Mouse (Mus musculus) natural killer cell, adult 2 months (primary cell): Measurements from ENCODE around the gene Cd8b1.

ENCODE experiments used
- DNase-seq, 2 experiments: peaks; one replicate each; pipeline ENCODE4 v3.0.0; 2022; ENCODE audit warnings: low spot score in 2 of 2

Gene Cd8b1

DNA sequence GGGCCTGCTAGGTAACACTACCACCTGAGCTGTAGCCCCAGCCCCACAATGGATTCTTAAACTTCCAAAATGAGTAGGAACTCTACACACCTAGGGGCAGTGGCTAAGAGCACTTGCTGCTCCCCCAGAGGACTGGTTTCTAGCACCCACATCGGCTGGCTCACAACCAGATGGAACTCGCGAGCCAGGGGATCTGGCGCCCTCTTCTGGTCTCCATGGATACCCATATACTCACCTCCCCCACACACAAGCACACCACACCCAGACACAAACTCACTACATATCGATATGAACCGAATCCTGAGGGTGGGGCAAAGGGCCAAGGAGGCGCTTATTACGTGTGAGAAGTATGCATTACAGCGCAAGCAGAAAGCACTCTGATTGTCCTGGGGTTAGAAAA, 25.4 kb downstream of the Cd8b1 start:
- no peak for DNase-seq

DNA sequence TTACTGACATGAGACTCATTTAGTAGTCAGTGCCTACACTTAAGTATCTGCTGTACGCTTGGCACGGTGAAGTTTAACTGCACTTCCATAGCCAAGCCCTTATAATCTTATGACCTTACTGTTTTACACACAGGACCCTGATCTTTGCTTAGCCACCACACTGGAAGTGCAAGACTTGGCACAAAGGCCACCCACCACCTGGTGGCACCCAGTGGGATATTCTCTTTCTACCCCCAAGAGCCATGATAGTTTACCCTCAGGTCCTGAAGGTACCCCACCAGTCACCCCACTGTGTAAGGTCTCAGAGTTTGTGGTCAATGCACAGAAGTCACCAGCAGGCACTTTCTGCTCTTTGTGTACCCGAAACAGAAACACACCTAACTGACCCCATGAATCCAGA, 28.6 kb downstream of the Cd8b1 start:
- no peak for DNase-seq

DNA sequence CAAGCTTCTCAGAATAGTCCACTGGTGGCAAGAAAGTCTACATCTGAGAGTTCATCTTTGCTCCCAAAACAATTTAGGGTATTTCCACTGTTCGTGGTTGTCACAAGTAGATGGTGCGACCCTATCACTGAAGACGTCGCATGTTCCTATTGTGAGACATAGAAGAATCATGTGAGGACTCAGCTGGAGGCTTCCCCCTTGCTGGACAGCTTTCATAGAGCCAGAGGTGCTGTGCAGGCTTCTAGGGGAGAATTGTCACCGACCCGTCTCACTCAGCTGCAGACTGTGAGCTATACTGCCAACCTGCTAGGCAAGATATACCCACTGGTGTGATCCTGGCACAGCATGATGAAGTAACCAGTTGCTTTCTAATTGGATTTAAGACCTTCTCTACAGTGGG, 29.6 kb downstream of the Cd8b1 start:
- no peak for DNase-seq

DNA sequence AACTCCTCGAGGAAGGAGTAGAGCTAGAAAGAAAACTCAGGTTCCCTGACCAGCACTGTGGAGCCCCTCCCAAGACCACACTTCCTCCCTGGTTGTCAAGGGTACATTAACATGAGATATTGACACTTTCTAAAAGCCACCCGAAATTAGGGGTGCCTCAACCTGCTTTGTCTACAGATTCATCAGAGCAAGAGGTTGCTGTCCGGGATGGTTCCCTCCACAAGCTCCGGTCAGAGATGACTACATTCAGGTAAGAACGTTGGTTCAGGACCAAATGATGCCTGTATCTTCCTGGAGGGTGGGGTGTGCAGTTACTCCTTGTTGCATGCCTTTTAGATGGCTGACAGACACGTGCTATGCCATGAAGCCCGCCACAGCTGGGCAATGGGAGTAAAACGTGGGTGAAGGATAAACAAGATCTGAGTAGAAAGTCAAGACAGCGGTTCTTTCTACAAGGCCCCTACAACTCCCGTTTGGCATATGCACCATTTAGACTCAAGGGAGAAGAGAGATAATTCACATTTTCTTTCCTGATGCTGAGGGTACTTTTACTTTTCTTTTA, 30.4 kb downstream of the Cd8b1 start:
- DNase-seq = no peak

DNA sequence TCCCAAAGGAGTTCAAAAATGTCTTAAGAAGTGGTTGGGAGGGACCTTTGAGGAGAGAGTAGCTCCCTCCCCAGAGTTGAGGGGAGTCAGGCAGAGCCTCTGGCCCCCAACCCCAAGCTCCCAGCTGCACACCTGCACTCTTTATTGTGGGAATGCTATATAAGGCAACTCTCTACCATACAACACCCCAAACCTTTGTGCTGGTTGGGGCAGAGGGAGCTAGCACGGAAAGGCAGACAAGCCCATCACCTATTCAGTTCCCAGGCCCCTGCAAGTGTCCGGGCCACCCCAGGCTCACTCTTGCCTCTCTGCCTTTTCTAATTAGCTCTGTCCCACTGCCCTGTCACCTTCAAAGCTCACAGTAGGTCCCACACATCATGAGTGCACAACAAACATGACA, 31.1 kb downstream of the Cd8b1 start:
- DNase-seq = no peak

DNA sequence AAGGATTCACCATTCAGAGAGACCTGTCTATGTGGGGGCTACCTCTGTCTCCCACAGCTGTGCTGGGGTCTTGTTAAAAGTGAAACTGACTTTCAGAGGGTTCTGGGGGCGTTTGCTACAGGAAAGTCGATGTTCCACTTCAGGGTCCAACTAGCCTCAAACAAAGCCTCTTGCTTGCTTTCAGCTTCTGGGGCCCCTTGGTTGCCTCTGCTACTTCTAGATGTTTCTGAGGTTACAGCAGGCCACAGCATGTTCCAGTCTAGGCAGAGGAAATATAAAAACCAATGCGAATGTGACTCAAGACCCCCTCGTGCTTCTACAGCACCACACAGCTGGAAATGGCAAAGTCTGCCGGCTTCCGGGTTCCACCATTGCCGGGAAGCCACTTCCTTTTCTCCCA, 34.9 kb downstream of the Cd8b1 start:
- no peak for DNase-seq

DNA sequence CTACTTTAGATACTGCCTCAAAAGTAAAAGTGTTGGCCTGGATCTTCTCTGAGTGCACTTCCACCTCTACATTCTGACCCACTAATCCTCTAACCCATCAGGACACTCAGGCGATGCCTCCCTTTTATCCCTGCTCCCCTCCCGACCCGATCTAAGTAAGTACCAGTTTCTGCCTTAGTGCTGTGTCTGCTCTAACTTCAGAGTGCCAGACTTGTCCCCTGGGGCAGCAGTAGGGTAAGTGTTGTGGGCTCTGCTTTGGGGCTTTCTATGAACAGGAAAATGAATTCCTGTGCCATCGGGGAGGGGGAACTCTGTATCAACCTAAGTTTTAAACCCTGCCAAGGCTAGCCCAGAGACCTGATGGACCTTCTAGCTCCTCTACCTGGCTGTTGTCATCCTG, 37.6 kb downstream of the Cd8b1 start:
- DNase-seq = no peak

DNA sequence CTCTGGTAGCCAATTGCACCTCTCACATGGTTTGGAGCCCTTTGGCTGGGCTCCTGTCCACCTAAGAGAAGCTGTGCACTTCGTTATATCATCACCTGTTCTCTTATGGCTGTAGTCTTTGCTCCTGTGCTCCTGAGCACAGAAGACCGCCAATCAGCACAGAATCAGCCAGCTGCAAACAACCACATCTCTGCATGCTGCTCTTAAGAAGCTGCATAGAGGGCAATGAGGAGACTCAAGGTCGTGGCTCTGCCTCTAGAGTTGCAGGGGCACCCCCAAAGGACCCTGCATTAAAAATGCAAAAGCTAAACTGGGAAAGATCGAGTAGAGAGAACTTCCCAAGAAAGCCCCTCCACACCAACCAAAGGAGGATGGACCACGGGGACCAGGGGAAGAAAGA, 38.2 kb downstream of the Cd8b1 start:
- no peak for DNase-seq

DNA sequence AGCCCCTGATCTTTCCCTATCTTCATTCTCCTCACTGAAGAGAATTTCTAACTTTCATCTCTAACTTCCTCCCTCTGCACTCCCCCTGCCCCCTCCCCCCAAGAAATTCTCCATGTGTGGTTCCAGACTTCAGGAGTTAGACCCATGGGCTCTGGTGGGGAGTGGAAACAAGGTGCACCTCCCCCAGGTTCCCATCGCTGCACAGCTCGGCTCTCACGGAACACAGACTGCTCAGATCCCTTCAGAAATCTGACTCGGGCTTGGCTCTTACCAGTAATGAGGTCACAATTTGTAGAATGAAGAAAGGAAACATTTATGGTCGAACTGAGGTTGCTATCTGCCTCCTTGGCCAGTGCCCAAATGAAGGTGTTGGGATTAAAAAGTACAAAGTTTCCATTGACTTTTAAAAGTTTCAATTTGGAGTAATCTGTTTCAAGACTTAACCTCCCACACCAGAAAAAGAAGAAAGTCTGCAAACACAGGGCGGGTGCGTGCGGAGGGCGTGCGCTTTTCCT, 38.6 kb downstream of the Cd8b1 start:
- no peak for DNase-seq

DNA sequence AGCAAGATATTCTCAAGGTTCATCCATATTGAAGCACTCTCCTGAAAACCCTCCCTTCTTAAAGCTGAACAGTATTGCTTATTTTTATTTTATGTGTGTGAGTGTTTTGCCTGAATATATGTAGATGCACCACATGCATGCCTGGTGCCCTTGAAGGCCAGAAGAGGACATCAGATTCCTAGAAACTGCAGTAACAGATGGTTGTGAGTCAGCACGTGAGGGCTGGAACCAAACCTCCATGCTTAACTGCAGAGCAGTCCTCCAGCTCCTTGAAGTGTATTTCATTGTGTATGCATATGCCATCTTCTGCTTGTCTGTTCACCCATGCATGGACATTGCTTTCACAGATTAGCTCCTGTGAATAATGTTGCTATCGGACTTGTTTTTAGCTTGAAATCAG, 41.4 kb downstream of the Cd8b1 start:
- DNase-seq = no peak

DNA sequence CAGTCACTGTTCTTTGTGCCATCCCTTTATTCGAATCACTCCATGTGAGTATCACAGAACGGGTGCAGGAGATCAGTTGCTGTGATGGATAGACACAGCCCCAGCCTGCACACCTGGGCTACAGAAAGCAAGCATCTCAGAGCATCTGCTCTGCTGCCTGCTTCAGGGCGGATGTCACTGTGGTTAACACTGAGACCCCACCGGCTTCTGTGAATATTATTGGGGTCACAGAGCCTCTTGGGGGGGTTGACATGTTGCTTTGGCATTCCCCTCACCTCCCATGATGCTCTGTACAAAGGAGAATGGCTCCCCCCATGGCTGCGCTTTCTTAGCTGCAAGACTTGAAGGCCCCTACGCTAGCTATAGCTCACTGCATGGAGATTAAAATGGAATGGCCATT, 46.8 kb downstream of the Cd8b1 start:
- DNase-seq = no peak

DNA sequence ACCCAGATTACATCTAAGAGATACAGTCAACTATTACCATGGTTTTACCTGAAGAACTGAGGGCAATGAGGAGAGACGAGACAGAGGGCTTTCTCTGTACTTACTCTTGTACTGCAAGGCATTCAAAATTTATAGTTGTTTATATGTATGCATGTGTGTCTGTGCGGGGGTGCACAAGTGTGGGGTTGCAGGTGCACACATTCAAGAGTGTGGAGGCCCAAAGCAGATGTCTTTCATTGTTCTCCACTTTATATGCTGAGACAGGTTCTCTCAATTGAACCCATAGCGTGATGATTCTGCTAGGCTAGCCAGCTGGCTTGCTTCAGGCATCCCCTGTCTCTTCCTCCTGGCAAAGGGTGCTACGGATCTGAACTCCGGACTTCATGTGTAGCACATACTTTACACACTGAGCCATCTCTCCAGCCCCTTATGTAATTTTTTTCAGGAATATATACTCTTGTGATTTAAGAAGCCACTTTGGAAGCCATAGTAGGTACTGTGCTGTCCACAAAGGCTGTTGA, 48.6 kb downstream of the Cd8b1 start:
- no peak for DNase-seq

DNA sequence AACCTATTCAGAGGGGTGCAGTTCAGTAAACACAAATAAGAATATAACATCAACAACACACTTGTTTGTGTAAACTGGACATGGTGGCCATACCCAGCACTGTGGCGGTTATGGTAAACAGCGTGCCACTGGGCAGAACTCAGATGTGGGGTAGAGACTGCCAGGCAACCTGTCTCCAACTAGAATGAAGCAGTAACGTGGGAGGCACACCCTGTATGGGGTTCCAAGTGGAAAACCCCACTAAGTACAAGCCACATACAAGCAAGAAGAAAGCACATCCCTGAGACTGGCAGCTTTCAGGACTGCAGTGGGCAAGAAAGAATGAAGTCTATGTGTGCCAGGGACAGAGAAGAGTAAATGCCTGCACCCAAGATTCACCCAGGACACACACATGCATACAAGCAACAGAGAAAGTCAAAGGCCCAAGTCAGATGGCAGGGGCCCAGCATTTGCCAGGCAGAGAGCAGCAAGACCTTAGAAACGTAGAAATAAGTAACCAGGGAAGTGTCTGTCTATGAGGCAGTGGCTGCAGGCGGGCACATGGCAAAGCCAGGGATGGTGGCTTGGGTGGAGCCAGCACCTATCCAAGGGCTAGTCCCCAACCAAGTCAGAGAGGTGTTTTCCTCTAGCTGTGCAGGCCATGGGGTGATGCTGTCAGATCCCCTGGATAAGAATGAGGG, 49.6 kb downstream of the Cd8b1 start:
- no peak for DNase-seq

DNA sequence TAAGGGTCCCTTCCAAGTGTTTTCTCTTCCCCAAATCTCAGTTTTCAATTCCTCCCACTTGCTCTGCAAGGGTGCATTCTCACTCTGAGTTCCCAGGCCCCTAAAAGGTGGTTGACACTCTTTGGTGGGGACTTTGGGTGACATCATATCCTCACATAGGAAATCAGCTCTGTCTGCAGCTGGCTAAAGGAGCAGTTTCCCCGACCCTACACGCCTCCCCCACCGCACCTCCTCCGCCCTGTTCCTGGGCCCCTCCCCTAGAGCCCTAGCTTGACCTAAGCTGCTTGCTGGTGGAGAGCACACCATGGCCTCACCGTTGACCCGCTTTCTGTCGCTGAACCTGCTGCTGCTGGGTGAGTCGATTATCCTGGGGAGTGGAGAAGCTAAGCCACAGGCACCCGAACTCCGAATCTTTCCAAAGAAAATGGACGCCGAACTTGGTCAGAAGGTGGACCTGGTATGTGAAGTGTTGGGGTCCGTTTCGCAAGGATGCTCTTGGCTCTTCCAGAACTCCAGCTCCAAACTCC, 50.7 kb downstream of the Cd8b1 start, which contains the start of gene Cd8a:
Cd8a (plus strand) TSS at position 179 of the 527 bp plus-strand sequence.
- no peak for DNase-seq

DNA sequence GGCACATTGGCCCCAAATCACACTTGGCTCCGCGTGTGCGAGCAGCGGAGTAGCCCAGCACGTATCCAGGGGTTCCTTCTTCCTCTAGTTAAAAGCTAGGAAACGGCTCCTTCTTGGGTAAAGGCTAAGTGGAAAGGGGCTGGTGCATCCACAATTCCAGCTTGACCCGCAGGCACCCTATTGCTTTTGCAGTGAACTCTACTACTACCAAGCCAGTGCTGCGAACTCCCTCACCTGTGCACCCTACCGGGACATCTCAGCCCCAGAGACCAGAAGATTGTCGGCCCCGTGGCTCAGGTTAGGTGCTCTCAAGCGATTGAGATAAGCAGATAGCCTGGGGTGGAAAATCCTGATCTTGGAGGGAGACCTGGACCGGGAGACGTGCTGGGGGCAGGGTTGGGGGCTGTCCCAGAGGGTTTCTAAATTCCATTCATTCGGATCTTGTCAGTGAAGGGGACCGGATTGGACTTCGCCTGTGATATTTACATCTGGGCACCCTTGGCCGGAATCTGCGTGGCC, 51.8 kb downstream of the Cd8b1 start:
- no peak for DNase-seq

DNA sequence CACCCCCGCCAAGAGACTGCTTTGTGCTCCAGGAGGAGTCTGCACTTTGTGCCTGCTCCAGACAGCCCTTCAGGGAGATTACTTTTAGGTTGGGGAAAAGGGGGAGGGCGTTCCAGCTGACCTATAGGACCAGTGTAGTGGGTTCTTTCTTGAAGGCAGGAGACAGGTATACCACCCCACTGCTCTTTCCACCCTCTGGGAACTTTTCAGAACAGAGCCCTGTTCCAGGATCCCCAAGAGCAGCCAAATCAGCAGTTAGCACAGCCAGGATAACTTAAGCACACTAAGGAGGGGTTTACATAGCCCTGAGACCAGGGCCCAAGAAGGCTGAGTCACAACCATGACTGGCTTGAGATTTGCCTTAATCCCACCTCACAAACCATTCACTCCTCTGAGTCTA, 52.3 kb downstream of the Cd8b1 start:
- DNase-seq = no peak

DNA sequence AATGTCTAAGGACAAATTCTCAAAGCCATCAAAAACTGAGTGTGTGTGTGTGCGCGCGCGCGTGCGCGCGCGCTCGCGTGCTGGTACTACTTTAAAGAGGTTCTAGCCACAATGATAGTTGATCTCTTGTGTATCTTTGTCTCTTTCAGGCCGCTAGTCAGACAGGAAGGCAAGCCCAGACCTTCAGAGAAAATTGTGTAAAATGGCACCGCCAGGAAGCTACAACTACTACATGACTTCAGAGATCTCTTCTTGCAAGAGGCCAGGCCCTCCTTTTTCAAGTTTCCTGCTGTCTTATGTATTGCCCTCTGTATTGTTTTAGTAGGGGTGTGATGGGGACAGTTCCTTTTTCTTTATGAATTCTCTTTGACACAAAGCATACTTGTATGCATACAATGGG, 54.1 kb downstream of the Cd8b1 start:
- no peak for DNase-seq

DNA sequence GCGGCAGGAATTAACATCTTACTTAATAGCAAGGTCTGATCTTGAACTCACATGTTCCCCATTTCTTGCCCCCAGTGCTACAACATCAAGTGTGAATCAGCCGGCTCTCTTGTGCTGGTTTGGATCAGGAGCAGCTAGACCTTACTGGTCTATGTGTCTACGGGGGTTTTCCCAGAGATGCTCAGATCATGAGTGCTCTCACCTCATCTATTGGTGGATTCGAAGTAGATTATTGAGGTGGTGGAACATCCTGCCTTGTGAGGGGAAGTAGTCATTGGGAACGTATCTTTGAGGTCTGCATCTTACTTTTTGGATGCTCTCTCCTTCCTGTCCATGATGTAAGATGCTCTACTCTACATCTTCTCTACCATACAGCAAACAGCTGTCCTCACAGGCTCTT, 59.1 kb downstream of the Cd8b1 start:
- DNase-seq = no peak
